Mouse (Mus musculus) kidney, embryonic 14.5 days (tissue): ENCODE data around the gene Tmem161b. TPM values are rescaled to one million over a fixed set of nuclear protein-coding genes. Genes with fewer than 3 reads are reported as not detected.

Source experiments
- ATAC-seq: fragments of 200-750 bp; cut with Nextera tagmentation; 2 replicates; pipeline ENCODE4 v1.8.0; 2017; ENCODE audit warnings: moderate number of reproducible peaks, mild to moderate bottlenecking, moderate TSS enrichment, moderate library complexity; ENCODE audit not compliant: low FRiP score, low TSS enrichment
- H3K27ac ChIP-seq: fragments of 300-500 bp; sonication (generic); 2 replicates; pipeline ENCODE4 v1.5.1; 2014; ENCODE audit warnings: low read depth, mild to moderate bottlenecking, low read length, moderate library complexity, mixed read lengths
- H3K27me3 ChIP-seq: fragments of 300-500 bp; sonication (generic); 2 replicates; pipeline ENCODE4 v1.6.1; 2014; ENCODE audit warnings: mild to moderate bottlenecking, low read length; ENCODE audit not compliant: control insufficient read depth, insufficient read depth
- H3K36me3 ChIP-seq: fragments of 300-500 bp; sonication (generic); 2 replicates; pipeline ENCODE4 v1.6.1; 2014; ENCODE audit warnings: low read length, mixed read lengths; ENCODE audit not compliant: control insufficient read depth, insufficient read depth
- H3K4me1 ChIP-seq: fragments of 300-500 bp; sonication (generic); 2 replicates; pipeline ENCODE4 v1.6.1; 2014; ENCODE audit warnings: low read length, mixed read lengths; ENCODE audit not compliant: control insufficient read depth, insufficient read depth
- H3K4me2 ChIP-seq: fragments of 300-500 bp; sonication (generic); replicated peaks from 2 replicates; pipeline ENCODE4 v1.6.1; 2014; ENCODE audit warnings: low read depth, mild to moderate bottlenecking, low read length
- H3K4me3 ChIP-seq: fragments of 300-500 bp; sonication (generic); 2 replicates; pipeline ENCODE4 v1.5.1; 2014; ENCODE audit warnings: mild to moderate bottlenecking, low read length
- H3K9ac ChIP-seq: fragments of 300-500 bp; sonication (generic); 2 replicates; pipeline ENCODE4 v1.6.1; 2014; ENCODE audit warnings: low read depth, mild to moderate bottlenecking, low read length, moderate library complexity
- H3K9me3 ChIP-seq: fragments of 300-500 bp; sonication (generic); 2 replicates; pipeline ENCODE4 v1.6.1; 2016; ENCODE audit warnings: low read length; ENCODE audit not compliant: control insufficient read depth
- WGBS: fragments of 180-500 bp; shearing (Covaris S2); extraction: QIAGEN DNeasy Blood & Tissue Kit; methylation state at CpG from one replicate; pipeline ENCODE4 v1.1.7; 2014; 5-methylcytosine and 5-hydroxymethylcytosine counted together
- microRNA-seq: library from miRNA; unstranded; fragments of <30 nt; microRNA quantifications from one replicate; pipeline ENCODE4, GENCODE M21; 2016
- polyA plus RNA-seq: library from polyadenylated mRNA; unstranded; fragments of >200 nt; fragmentation: Nextera tagmentation; extraction: Ambion mirVana; gene quantifications from 2 replicates; pipeline ENCODE4 v1.2.1, GENCODE M21; 2014

Tmem161b gene
- polyA plus RNA-seq, 1 experiment from 2014 or later: 20.3 TPM

DNA sequence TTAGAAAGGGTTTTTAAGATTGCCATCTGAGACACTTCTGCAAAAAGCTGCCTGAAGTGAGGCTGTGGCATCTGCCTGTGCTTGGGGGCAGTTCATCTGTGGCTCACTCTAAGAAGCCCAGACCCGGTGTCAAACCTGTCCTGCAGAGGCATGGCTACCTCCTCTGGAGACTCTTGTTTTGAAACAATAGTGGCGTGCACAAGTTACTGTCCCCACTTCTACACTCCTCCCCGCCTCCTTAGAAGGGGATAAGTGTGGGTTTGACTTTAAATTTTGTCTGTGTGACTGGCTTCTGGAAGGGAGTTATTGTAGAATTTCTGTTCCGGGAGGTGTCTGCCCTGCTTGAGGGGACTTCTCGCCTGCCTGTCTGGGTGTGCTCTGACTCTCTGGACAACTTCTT lies 121.2 kb downstream of the Tmem161b start:
- Histone ChIP-seq H3K27me3 (peaks cover 42% of the 10 kb centered on the region), H3K9me3 (no peaks in the 10 kb centered on the region), H3K9ac (no peak overlapping the region), H3K27ac (no peak overlapping the region), H3K36me3 (no peaks in the 10 kb centered on the region), H3K4me1 (peaks cover 3% of the 10 kb centered on the region; the same call in 1 of the 2 replicates), H3K4me3 (no peak overlapping the region), H3K4me2 (no peak overlapping the region)
- ATAC-seq: no peak
- WGBS: 8% methylated on average over 5 of the region's 5 CpGs

DNA sequence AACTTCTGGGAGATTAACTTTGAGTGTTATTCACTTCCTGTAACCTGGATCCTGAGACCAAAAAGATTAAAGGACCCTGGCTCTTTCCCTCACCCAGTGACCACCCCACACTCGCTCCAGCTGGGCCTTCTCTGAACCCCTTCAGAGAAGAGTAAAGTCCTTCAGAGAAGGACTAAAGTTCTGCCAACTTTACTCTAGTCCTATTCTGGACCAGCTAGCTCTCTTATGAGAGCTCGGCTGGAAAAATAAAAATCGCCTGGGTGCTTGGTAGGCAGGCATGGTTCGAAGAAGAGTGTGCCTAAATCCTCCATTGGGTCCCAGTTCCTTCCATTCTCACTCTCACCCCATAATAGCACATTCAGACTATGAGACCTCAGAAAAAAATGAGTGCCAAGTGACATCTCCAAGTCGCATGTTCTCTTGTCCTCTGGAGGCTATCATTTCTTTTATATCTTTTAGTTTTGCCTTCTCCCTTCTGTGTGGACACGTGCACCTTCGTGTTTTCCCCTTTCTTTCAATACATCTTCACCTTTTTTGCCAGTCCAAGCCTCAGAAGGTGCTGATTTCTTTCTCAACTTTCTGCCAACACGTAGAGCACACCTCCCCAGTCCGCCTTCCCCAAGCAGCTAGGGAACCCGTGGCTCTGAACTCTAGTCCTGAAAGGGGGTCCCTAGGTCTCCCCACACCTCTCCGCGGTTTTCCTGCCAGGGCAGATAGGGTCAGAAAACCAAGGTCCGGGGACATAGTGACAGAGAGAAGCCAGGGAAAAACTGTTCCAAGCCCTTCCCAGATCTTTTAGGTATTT lies 121.8 kb downstream of the Tmem161b start:
- no peak overlapping the region for H3K4me3 ChIP-seq
- H3K36me3 ChIP-seq: no peaks in the 10 kb centered on the region
- H3K4me1 ChIP-seq: peaks cover 3% of the 10 kb centered on the region; the same call in 1 of the 2 replicates
- H3K9me3 ChIP-seq: no peaks in the 10 kb centered on the region
- no peak overlapping the region for H3K9ac ChIP-seq
- ATAC-seq: no peak
- 5% methylated on average over 13 of the region's 13 CpGs for WGBS
- no peak overlapping the region for H3K4me2 ChIP-seq
- H3K27me3 ChIP-seq: peaks cover 42% of the 10 kb centered on the region
- no peak overlapping the region for H3K27ac ChIP-seq

DNA sequence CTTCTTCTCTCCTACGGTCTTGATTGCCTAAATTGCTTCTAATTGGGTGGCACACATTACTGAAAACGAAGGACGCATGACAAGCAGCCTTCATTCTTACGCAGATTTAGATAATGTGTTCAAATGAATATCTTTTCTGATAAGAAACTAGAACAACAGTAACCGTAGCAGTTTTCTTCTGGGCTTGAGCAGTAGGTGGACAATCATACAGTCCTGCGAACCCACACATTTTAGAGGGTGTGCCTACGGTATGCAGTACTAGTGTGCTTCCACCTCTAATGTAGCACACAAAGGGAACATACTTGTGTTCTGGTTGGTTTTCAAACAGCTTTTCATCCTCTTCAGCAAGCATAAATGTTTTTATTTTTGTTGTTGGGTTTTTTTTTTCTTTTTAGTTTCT lies 122.6 kb downstream of the Tmem161b start:
- ATAC-seq: no peak
- no peak overlapping the region for H3K4me2 ChIP-seq
- H3K4me3 ChIP-seq: no peak overlapping the region
- peaks cover 3% of the 10 kb centered on the region; the same call in 1 of the 2 replicates for H3K4me1 ChIP-seq
- H3K9me3 ChIP-seq: no peaks in the 10 kb centered on the region
- peaks cover 42% of the 10 kb centered on the region for H3K27me3 ChIP-seq
- no peaks in the 10 kb centered on the region for H3K36me3 ChIP-seq
- H3K9ac ChIP-seq: no peak overlapping the region
- no peak overlapping the region for H3K27ac ChIP-seq
- 6% methylated on average over 7 of the region's 7 CpGs for WGBS

DNA sequence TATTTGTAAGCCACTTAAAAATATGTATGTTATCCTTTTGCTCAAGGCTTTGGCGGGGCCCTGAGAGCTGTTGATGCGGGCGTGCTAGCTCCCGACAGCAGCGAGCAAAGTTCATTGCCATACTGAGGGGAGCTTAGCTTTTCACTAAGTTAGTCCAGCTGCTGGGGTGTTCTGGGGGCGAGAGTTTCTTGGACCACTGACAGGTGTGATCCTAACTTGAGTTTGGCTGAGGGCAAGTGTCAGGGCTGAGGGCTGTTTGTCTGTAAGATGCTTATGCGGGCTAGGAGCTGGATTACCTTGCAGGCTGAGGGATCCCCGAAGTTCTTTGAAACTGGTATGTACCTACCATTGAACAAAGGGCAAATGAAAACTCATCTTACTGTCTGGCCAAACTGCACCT lies 123.0 kb downstream of the Tmem161b start:
- Histone ChIP-seq H3K4me3 (no peak overlapping the region), H3K27ac (no peak overlapping the region), H3K9me3 (no peaks in the 10 kb centered on the region), H3K4me2 (no peak overlapping the region), H3K4me1 (peaks cover 3% of the 10 kb centered on the region; the same call in 1 of the 2 replicates), H3K27me3 (peaks cover 42% of the 10 kb centered on the region), H3K36me3 (no peaks in the 10 kb centered on the region), H3K9ac (no peak overlapping the region)
- 2% methylated on average over 8 of the region's 8 CpGs for WGBS
- ATAC-seq: no peak

Small RNA genes lying within 50 kb of the gene (microRNA-seq; reads per million reads assigned to microRNA genes)
- gene Gm24331: not detected
